Mouse (Mus musculus) ES-E14 (cell line): ENCODE data around the gene Arih2.

Experiments used
- CHD2 ChIP-seq: IDR thresholded peaks from 2 replicates; pipeline ENCODE4 v1.6.1; 2014; ENCODE audit warnings: mild to moderate bottlenecking, low read depth, low read length, inconsistent platforms
- HCFC1 ChIP-seq: IDR thresholded peaks from 2 replicates; pipeline ENCODE4 v1.6.1; 2012; ENCODE audit warnings: low read length, inconsistent platforms, borderline replicate concordance; ENCODE audit not compliant: insufficient read depth
- MAFK ChIP-seq: IDR thresholded peaks from 2 replicates; pipeline ENCODE4 v1.6.1; 2014; ENCODE audit warnings: mild to moderate bottlenecking, low read depth, low read length, inconsistent platforms; ENCODE audit not compliant: insufficient read depth
- ZC3H11A ChIP-seq: IDR thresholded peaks from 2 replicates; pipeline ENCODE4 v1.6.1; 2012; ENCODE audit warnings: low read depth, mild to moderate bottlenecking, inconsistent platforms, low read length, borderline replicate concordance
- ZNF384 ChIP-seq: IDR thresholded peaks from 2 replicates; pipeline ENCODE4 v1.6.1; 2012; ENCODE audit warnings: low read depth, low read length, inconsistent platforms

DNA sequence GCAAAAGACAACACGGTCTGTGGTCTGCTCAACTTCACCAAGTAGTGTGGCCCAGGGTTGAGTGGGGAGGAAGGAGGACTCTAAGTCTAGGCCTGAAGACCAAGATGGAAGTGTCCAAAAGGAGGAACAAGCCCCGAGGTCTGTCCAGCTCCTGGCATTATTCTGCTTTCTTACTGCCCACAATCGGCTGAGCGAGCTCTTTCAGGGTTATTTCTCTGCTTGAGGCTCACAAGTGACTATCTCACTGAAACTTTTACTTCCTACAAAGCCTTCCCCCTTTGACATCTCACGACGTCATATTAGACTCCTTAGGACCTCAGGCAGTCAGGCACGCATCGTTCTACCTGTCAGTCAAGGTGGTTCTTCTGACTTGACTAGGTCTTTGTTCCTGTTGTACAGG lies 42.2 kb upstream of the Arih2 start:
- TF ChIP-seq MAFK (no peak), CHD2 (no peak), HCFC1 (no peak), ZC3H11A (no peak), ZNF384 (no peak)
